Mouse (Mus musculus): ENCODE measurements around the gene Pygo2. TPM values are rescaled to one million over a fixed set of nuclear protein-coding genes. Genes with fewer than 3 reads are reported as not detected.
"Not testable (repeated sequence)": the region's sequence is repeated elsewhere in the genome, so short reads cannot be mapped to it uniquely, and the experiment has no call there.

Gene Pygo2
- polyA plus RNA-seq, 1 experiment = 30.8 TPM

DNA sequence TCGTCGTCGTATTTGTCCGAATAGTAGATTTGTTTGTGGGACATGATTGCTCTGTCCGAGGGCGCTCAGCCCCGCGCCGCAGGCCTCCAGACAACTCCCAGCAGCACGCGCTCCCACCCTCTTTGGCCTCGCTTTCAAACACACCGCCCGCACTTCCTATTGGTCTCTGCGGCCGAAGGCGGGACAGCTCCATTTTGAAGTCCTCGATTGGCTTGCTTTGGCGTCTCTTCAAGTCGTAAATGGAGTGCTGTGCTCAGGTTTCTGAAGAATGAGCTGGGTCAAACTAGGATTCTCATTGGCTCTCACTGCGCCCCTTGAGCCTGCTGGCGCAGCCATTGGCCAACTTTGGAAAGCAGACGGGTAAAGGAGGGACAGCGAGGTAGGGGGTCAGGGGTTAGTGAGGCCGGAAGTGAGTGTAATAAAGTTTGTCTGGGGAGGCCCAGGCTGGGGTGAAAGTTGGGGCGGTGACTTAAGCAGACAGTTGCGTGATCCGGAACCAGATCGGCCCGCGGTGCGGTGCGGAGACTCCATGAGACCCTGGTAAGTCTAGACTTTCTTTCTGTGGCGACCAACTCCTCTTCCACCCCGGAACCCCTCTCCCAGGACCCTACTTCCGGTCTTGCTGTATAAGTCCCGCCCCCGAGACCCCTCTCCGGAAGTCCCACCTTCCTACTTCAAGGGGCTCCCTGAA lies 11.7 kb upstream of the Pygo2 start, which contains the start of the genes Cks1b and Shc1:
Gene Cks1b (minus strand): TSS at position 214 of the 691 bp plus-strand sequence.
Gene Shc1 (plus strand): TSS at position 274 of the 691 bp plus-strand sequence.
- peak; percentile 98 for DNase-seq (ENCODE audit: low read depth, low spot score)
- WGBS = under 1% methylated on average over 39 of the region's 39 CpGs

DNA sequence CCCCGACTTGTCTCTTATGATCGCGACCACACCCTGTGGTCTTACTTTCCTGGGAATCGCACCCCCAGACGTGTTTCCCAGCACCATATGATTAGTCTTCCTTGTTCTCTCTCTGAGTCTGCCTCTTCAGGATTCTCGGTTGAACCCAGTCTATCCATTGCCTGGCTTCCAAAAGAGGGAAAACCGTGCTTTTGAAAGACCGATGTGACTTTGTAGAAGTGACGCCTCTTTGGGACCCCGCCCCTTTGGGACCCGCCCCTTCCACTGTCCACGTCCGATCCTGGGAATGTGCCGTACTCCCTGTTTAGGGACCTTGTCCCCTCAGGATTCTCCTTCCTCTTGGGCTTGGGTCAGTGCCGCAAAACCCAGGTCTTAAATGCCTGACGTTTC lies 11.2 kb upstream of the Pygo2 start:
- WGBS = under 1% methylated on average over 16 of the region's 16 CpGs
- no peak for DNase-seq (ENCODE audit: low read depth, low spot score)

GRCm38 (mm10) chr3:89419571-89419970 lies 10.4 kb upstream of the Pygo2 start:
- DNase-seq (ENCODE audit: low read depth, low spot score) = no peak
- WGBS = under 1% methylated on average over 9 of the region's 9 CpGs

DNA sequence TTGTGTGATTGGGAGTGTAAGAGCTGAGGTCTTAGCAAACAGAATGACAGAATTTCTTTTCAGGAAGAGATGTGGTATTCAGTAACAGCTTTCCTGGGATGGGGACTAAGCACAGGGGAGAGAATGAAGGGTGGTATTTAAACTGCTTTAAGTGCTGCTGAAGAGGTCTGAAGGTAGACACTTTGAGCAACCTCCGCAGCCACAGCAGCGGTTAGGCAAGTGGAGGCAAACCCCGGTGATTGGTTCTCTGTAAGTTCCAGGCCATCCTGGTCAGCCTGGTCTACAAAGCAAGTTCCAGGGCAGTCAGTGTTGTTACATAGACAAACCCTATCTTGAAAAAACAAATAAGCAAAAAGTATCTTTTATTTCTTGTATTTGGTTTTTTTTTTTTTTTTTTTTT lies 10.0 kb upstream of the Pygo2 start:
- WGBS = 15% methylated on average over 3 of the region's 3 CpGs
- DNase-seq (ENCODE audit: low read depth, low spot score) = no peak

DNA sequence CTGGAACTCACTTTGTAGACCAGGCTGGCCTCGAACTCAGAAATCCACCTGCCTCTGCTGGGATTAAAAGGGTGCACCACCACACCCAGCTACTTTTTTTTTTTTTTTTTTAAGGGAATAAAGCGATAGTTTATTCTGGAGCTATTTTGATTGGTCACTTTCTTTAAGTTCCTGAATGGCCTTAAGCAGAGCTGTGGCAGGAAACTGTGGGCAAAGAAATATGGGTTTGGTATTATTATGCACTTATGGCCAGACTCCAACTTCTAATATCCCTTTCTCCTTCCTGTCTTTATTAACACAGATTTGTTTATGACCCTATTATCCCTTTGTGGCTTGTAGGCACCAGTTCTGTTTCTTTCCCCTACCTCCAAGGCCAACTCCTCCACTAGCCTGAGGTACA lies 9.6 kb upstream of the Pygo2 start:
- DNase-seq (ENCODE audit: low read depth, low spot score) = no peak
- 13% methylated on average over 2 of the region's 2 CpGs for WGBS

GRCm38 (mm10) chr3:89421002-89421774 lies 8.8 kb upstream of the Pygo2 start:
- DNase-seq (ENCODE audit: low read depth, low spot score) = no peak
- 14% methylated on average over 11 of the region's 11 CpGs for WGBS

- no peak for DNase-seq (ENCODE audit: low read depth, low spot score)
Observed at GRCm38 (mm10) chr3:89421810-89422473, 8.1 kb upstream of the Pygo2 start.

DNA sequence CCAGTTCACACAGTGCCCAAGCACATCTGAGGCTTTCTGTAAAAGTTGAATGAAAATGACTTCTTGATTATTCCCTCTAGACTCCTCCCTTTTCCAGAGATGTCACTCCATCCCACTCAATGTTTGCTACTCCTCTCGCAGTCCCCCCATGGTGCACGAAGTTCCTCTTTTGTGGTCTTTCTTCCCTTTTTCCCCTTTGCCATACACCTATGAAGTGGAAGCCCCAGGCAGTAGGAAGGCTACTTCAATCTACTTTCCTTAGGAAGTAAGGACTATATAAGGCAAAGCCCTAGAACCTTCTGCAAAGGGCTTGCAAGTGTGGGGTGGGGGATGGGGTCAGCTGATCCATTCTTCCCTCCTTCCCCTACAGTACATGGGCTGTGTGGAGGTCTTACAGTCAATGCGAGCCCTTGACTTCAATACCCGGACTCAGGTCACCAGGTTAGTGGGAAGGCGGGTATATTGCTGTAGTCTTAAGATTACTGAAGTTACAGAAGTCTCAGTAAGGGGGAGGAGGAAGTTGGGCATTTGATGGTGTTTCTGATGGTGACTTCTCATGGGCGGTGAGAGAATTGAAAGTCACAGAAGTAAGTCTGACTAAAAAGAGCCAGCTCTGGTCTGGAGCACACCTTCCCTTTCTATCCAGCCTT lies 7.3 kb upstream of the Pygo2 start:
- 78% methylated on average over 6 of the region's 6 CpGs for WGBS
- no peak for DNase-seq (ENCODE audit: low read depth, low spot score)

More at GRCm38 (mm10) chr3:89421810-89422473, 8.1 kb upstream of the Pygo2 start:
- WGBS = 43% methylated on average over 22 of the region's 22 CpGs

DNA sequence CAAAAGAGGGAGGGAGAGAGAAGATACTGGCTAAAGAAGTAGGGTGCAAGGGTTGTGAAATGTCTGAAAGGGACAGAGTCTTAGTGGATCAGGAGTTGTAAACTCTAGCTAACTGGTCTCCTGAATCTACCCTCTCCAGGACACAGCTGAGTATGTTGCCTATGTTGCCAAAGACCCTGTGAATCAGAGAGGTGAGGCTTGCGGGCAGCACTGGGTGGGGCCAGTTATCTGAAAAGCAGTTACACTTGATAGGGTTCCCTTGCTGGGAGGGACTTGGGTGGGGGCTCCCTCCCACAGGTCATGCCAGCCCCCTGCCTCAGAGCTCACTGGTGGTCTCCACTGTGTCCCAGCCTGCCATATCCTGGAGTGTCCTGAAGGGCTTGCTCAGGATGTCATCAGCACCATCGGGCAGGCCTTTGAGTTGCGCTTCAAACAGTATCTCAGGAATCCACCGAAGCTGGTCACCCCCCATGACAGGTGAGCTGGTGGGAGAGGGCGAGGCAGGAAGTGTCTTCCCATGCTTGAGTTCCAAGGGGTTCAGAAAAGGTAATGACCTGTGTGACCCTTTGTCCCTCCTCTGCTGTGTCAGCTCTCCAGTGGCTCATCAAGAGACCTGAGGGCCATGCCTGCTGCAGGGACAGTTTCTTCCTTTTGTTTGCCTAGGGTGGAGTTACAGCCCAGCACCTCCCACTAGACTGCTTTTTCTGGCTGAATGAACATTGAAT lies 5.4 kb upstream of the Pygo2 start:
- 50% methylated on average over 5 of the region's 5 CpGs for WGBS
- no peak for DNase-seq (ENCODE audit: low read depth, low spot score)

- DNase-seq (ENCODE audit: low read depth, low spot score) = no peak
- 54% methylated on average over 5 of the region's 5 CpGs for WGBS
Observed at GRCm38 (mm10) chr3:89425141-89425525, 4.9 kb upstream of the Pygo2 start.

DNA sequence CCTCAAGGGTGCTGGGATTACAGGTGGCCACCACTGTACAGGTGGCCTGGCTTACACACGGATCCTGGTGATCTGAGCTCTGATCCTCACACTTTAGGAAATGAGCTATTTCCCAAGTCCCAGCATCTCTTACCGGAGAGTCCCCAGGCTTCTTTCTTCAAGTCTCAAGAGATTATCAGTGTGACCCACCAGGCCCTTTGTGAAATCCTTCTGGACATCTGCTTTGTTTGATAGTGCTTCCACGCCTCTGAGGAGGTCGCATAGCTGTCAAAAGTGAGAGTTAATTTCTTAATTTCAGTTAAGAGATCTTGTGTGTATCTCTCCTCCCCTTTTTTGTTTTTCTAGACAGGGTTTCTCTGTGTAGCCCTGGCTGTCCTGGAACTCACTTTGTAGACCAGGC lies 4.1 kb upstream of the Pygo2 start:
- 93% methylated on average over 4 of the region's 4 CpGs for WGBS
- DNase-seq (ENCODE audit: low read depth, low spot score) = no peak

- 94% methylated on average over 7 of the region's 7 CpGs for WGBS
- DNase-seq (ENCODE audit: low read depth, low spot score) = not testable (repeated sequence)
Observed at GRCm38 (mm10) chr3:89429021-89429420, 993 bp upstream of the Pygo2 start.

DNA sequence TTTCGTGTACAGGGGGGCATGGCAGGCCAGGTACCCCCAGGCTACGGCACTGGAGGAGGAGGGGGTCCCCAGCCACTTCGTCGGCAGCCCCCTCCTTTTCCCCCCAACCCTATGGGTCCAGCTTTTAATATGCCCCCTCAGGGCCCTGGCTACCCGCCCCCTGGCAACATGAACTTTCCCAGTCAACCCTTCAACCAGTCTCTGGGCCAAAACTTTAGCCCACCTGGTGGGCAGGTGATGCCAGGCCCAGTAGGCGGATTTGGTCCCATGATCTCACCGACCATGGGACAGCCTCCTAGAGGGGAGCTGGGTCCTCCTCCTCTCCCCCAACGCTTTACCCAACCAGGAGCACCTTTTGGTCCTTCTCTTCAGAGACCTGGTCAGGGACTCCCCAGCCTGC lies 2.6 kb downstream of the Pygo2 start:
- 90% methylated on average over 8 of the region's 8 CpGs for WGBS
- no peak for DNase-seq (ENCODE audit: low read depth, low spot score)

DNA sequence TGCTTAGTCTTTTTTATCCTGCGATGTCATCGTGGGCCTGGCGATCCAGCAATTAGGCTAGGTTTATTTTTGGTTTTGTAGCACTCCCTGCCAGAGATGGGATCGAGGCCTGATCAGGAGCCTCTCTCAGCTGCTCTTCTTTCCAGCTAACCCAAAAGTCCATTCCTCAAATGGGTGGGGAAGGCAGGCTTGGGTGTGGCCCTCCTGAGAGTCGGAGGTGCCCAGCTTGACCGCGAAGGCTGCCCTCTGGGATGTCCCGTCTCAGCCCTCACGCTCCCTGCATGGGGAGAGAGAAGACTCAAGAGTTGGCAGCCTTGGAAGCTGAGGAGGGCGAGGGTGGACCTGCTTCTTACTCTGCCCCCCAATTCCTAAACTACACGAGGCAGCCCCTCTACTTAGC lies 4.5 kb downstream of the Pygo2 start:
- 68% methylated on average over 11 of the region's 11 CpGs for WGBS
- no peak for DNase-seq (ENCODE audit: low read depth, low spot score)

DNA sequence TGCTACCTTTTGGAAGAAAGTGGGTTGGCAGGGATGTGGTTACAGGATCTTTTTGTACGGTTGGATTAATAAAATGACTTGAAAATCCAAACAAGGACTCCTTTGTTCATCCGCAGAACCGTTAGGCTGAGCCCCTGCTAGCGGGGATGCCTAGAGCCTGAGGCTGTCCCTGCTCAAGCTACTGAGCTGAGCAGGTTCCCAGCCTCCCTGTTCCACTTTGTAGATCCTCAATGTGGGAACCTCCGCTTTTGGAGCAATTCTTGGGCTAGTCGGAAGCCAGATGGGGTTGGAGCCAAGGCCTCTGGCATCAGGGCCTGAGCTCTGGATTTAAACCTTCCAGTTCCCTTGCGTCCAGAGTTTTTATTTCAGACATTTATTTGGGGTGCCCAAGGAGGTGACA lies 5.0 kb downstream of the Pygo2 start:
- 69% methylated on average over 7 of the region's 7 CpGs for WGBS
- DNase-seq (ENCODE audit: low read depth, low spot score) = no peak

DNA sequence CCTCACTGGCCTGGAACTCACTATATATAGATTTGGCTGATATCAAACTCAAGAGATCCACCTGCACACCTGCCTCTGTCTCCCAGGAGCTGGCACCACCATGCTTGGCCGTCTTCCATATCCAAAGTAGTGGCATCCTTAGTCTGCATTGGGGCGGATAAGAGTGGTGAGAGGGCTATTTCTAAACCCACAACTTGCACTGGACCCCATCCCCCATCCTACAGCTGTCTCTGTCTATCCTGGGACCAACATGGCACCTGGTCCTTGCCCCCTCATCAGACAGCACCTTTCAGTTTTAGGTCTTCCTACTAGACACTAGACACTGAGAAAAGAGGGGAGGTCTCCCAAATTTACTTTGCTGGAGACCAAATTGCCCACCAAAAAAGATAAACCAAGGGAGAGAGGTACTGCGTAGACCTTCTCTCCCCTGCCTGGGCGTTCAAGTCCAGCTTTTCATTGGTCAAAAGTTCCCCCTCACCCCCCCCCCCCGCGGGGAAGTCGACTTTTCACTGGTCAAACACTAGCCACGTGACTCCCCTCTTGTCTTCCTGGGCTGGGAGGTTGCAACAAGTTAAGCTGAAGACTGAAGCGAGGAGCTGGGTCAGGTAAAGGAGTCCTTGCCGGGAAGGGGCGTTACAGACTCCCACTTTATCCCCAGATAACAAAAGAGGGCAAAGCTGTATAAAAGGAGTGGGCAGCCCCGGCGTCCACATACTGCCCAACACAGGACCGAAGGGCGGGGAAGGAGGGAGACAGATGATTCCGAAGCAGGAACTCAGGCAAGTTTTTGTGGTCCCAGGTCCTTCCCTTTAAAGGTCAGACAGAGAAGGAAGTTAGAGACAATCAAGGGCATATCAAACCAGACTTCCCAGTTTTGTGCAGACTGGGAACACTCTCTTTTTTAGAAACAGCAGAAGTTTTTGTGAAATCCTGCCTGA lies 6.4 kb downstream of the Pygo2 start, which contains the start of gene Pbxip1:
Gene Pbxip1 (plus strand): TSS at position 531 of the 938 bp plus-strand sequence.
- 5% methylated on average over 16 of the region's 16 CpGs for WGBS
- DNase-seq (ENCODE audit: low read depth, low spot score) = no peak

DNA sequence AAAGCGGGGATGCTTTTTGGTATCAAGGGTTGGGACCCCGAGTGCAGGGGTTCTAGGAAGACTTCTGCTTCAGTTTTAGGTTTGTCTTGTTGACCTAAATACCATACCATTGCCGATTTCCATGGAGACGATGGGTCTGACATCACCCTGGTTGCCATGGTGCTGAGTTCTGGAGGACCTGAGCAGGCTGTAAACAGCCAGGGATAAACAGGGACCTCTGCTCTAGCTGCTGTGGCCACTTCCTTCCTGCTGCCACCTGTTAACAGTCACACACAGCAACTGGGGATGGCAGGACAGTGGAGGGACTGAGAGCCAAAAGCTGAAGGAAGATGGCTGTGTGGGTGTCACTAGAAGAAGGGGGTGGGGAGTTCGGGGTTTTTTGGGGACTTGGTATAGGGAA lies 7.3 kb downstream of the Pygo2 start:
- DNase-seq (ENCODE audit: low read depth, low spot score) = no peak
- WGBS = 15% methylated on average over 5 of the region's 5 CpGs

DNA sequence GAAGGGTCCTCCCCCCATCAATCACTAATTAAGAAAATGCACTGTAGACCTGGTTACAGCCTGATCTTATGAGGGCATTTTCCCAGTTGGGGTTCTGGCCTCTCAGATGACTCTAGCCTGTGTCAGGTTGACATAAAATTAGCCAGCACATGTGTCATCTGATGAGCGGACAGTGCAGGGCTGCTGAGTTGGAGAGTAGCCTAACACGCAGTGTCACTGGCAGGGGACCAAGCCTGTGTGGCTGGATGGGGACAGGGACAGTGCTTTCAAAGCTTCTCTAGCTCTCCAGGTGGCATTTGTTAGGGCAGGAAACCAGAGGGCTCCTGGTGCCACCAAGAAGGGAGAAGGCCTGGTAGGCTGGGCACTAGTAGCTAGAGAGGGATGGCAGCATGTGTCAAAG lies 10.7 kb downstream of the Pygo2 start:
- no peak for DNase-seq (ENCODE audit: low read depth, low spot score)
- WGBS = 86% methylated on average over 2 of the region's 2 CpGs

All from large intestine, adult 2 months (tissue).